Mouse (Mus musculus): ENCODE results near the gene Gpr85.

Gene Gpr85

DNA sequence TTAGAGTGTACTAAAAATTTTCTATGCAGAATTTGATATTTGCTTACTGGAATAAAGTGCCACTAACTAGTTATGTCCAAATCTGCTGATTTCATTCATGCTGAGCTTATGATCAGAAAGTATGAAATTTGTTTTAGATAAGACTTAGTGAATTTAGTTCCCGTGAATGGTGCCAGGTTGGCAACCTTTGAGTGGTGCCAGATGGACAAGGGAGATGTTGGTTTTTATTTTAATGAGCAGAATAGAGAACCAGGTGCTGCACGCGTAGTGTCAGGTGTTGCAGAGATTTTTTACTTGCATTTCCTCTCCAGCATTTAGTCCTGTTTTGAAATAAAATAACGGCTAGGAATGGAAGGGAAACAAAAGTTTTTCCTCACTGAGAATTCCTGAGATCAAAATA, 27.6 kb downstream of the Gpr85 start:
- DNase-seq: no peak

GRCm38 (mm10) chr6:13800071-13800470, 39.7 kb downstream of the Gpr85 start:
- DNase-seq: peak in 1 of 2 experiments; percentile 2

GRCm38 (mm10) chr6:13797389-13797788, 42.4 kb downstream of the Gpr85 start:
- DNase-seq: no peak
